Mouse (Mus musculus): ENCODE measurements at regions not wholly inside any gene's neighbourhood (a gene's known extent, or its start where the extent isn't known, plus 50 kb on each side); places are given as distances from the start of the nearest gene placed in this dataset.

DNA sequence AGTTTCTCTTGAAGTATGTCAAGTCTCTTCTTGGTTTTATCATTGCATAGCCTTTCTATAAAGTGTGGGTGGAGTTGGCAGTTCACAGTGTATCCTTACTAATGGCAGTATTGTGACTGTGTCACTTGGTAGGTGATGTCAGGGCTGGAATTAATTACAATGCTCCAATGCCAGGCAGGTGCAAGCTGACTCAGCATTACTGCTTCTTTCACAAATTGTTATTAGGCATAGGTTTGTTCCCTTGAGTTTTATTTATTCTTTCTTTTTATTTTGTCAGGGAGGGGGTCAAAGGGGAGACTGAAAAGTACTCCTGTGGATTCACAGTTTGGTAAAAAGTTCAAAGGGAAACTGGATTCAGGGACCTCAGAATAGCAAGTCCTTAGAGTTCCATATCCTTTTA is 119.6 kb upstream of the Rbms1 start:
- DNase-seq, result no peak

- no peak for DNase-seq
Measured at GRCm38 (mm10) chr2:61080006-61080405, 117.0 kb upstream of the Rbms1 start.

DNA sequence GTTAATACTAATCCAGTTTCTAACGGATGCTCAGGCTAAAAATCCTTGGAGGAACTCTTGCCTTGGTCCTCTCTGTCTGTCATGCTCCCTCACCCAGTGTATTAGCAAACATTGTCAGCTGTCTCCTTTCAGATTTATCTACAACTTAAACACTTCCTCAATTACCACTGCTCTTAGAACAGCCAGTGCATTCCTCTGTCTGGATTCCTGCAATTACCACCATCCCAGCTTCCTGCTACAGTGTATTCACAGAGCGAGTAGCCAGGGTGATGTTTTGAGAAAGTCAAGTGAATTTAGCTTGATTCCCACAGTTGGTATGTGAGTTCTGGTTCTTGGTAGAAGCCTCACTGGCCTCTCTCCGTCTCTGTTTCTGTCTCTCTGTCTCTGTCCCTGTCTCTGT is 108.0 kb upstream of the Rbms1 start:
- DNase-seq, result no peak

DNA sequence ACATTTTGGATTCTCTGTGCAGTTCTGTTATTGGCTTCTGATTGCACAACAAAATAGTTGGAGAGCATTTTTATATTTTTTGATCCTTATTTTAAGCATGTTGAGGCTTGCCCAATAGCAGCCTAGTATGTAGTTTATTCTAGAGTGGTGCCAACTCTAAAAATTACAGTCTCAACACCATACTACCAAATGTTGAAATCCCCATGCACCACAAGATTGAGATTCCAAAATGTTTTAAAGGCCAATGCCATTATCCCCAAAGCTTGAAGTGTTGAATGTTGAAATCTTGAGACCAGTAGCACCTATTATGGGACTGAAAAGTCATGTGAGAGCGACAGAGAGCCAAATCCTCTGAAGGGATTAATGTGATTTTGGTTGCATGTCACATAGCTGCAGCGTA is 104.9 kb upstream of the Rbms1 start:
- no peak for DNase-seq

DNA sequence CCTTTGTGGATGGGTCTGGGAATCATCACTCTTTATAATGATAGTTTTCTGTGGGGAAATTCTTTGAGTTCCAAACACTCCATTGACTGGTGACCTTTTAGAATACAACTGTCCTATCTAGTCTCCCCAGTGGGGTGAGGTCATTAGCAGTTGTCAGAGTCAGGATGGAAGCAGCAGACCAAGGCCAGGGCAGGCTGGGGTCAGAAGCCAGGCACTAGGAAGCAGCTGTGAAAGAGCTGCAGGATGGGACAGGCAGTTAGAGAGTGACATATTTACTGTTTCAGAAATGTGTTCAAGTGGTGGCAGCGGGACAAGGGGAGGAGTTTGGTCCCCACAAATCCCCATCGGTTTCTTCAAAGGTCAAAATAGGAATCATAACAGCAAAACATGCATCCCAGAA is 99.1 kb upstream of the Rbms1 start:
- no peak for DNase-seq

GRCm38 (mm10) chr2:61060906-61061305 is 97.9 kb upstream of the Rbms1 start:
- no peak for DNase-seq

GRCm38 (mm10) chr2:61058545-61059235 is 95.7 kb upstream of the Rbms1 start:
- no peak for DNase-seq

DNA sequence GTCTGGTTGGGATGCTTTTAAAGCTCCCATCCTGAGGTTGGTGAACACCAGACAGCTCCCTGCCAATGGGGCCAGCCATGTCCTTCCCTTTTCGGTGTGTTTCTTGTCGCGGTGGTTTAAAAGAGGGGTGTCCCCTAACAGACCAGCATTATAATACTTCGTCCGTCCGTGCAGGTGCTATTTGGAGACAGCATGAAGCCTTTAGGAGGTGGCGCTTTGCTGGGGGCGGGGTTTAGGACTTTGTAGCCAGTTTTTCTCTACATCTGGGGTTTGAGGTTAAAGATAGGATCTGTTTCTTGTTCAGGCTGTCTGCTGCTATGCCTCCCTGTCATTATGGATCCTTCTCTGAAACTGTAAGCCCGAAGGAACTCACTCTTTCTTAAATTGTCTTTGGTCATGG is 89.3 kb upstream of the Rbms1 start:
- DNase-seq, result no peak

DNA sequence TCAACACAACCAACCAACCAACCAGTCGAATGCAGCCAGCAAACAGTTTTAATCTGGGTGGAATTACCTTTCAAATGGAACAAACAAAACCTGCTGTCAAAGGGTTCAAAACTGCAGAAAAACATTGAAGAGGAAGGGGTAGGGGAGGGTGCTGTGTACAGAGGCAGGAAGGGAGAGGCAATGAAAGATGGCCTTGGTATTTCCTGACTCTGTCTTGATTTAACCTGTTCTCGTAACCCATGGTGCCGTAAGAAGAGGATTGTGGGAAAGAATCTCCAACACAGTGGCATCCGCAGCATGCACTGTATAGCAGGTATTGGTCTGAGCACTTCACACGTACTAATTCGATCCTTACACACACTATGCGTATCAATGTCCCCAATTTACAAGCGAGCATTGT is 88.8 kb upstream of the Rbms1 start:
- no peak for DNase-seq

- DNase-seq, result no peak
Measured at GRCm38 (mm10) chr2:61046111-61046767, 83.2 kb upstream of the Rbms1 start.

- no peak for DNase-seq
Measured at GRCm38 (mm10) chr2:61045467-61045866, 82.5 kb upstream of the Rbms1 start.

GRCm38 (mm10) chr2:61032920-61033319 is 69.9 kb upstream of the Rbms1 start:
- DNase-seq, result no peak

DNA sequence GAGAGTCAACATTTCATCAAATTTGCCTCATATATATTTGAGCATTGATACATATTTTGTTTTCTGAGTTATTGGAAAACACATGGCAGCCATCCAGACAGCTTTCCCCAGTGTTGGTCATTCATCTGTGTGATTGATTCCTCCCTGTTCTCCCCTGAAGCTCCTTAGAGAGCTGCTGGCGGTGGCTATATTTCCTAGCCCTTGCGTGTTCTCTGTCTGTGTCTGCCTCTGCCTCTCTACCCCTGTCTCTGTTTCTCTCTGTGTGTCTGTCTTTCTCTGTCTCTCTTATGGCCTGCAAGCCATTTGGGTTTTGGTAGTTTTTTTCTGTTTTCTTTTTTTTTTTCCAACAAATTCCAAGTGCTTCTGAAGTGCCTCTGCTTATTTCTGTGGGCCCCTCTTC is 66.7 kb upstream of the Rbms1 start:
- no peak for DNase-seq

GRCm38 (mm10) chr2:61028578-61028977 is 65.6 kb upstream of the Rbms1 start:
- no peak for DNase-seq

- no peak for DNase-seq
Measured at GRCm38 (mm10) chr2:61027686-61028085, 64.7 kb upstream of the Rbms1 start.

GRCm38 (mm10) chr2:61022411-61022810 is 59.4 kb upstream of the Rbms1 start:
- DNase-seq, result no peak

GRCm38 (mm10) chr2:61020791-61021190 is 57.8 kb upstream of the Rbms1 start:
- no peak for DNase-seq

GRCm38 (mm10) chr2:61013006-61013405 is 50.0 kb upstream of the Rbms1 start:
- no peak for DNase-seq

Measured in B cell, adult 2 months (primary cell).